ENCODE assay signal across 15 mouse cellular contexts in genomic region chr15:27282279-27282678, GRCm38 (mm10).
DNase-seq lines count a peak whose midpoint lies in the region; ATAC-seq and TF ChIP-seq lines count a peak whose summit lies in the region.
"Had no signal": no experiment of that assay in that cellular context is flagged by ENCODE, and none has a peak within 500 bp of the region (broad histone marks: within the 10 kb centered on the region; RNA-seq: fewer than 3 reads in every experiment).

No protein-coding gene starts in this region.

- no peak overlapping the region for H3K4me2 ChIP-seq in forebrain, postnatal 0 days (ENCODE audit: low read depth)
- H3K4me2 ChIP-seq in forebrain, embryonic 13.5 days, result no peak overlapping the region
- no peak overlapping the region for H3K4me2 ChIP-seq in liver, postnatal 0 days (ENCODE audit: low read depth, low read length)
- no peak overlapping the region for H3K4me2 ChIP-seq in liver, embryonic 12.5 days
- H3K4me2 ChIP-seq in hindbrain, embryonic 16.5 days (ENCODE audit: low read length), result no peak overlapping the region

- no peak overlapping the region for H3K4me3 ChIP-seq in forebrain, postnatal 0 days (ENCODE audit: low read depth, low read length)
- no peak overlapping the region for H3K4me3 ChIP-seq in forebrain, embryonic 13.5 days
- H3K4me3 ChIP-seq in liver, postnatal 0 days (ENCODE audit: low read depth, low read length), result no peak overlapping the region
- no peak overlapping the region for H3K4me3 ChIP-seq in liver, embryonic 12.5 days
- no peak overlapping the region for H3K4me3 ChIP-seq in hindbrain, embryonic 16.5 days (ENCODE audit: low read length)
- H3K4me3 ChIP-seq: myocyte had no signal

- no peak overlapping the region for H3K9ac ChIP-seq in forebrain, postnatal 0 days
- no peak overlapping the region for H3K9ac ChIP-seq in forebrain, embryonic 13.5 days
- no peak overlapping the region for H3K9ac ChIP-seq in liver, postnatal 0 days (replicated peaks)
- no peak overlapping the region for H3K9ac ChIP-seq in liver, embryonic 12.5 days
- no peak overlapping the region for H3K9ac ChIP-seq in hindbrain, embryonic 16.5 days (ENCODE audit: low read depth, low read length)

- no peak for DNase-seq in forebrain, postnatal 0 days
- DNase-seq in liver, postnatal 0 days, result no peak
- peak; percentile 34 for DNase-seq in ES-CJ7 (ENCODE audit: low read depth, low spot score)
- peak; percentile 11 for DNase-seq in mesoderm, embryonic 11.5 days (ENCODE audit: low read depth, low spot score)
- DNase-seq in right cerebral cortex, postnatal 36 days (ENCODE audit: low spot score in 2 of 2), result no peak
- DNase-seq: adrenal gland, adult 8-10 months; cerebellum, postnatal 14 days; heart, adult 18-20 months; heart, postnatal 10 days; kidney, postnatal 14 days had no signal

- no peak for TF ChIP-seq EP300 in liver, postnatal 0 days (IDR thresholded peaks at IDR 0.05; ENCODE audit: low read depth)

- TF ChIP-seq CTCF in forebrain, postnatal 0 days (IDR thresholded peaks at IDR 0.05; ENCODE audit: low read depth), result peak; percentile 28
- peak; percentile 44 for TF ChIP-seq CTCF in liver, postnatal 0 days (IDR thresholded peaks at IDR 0.05; ENCODE audit: low read depth)

- WGBS in forebrain, postnatal 0 days, result 87% methylated on average over 1 of the region's 1 CpGs
- 85% methylated on average over 1 of the region's 1 CpGs for WGBS in forebrain, embryonic 13.5 days
- 79% methylated on average over 1 of the region's 1 CpGs for WGBS in liver, postnatal 0 days (ENCODE audit: insufficient replicate concordance)
- 75% methylated on average over 1 of the region's 1 CpGs for WGBS in liver, embryonic 12.5 days (ENCODE audit: insufficient replicate concordance)
- WGBS in hindbrain, embryonic 16.5 days, result 94% methylated on average over 1 of the region's 1 CpGs

- no peaks in the 10 kb centered on the region for H3K27me3 ChIP-seq in forebrain, postnatal 0 days (ENCODE audit: insufficient read depth, low read length)
- no peaks in the 10 kb centered on the region for H3K27me3 ChIP-seq in forebrain, embryonic 13.5 days
- no peaks in the 10 kb centered on the region for H3K27me3 ChIP-seq in liver, postnatal 0 days (ENCODE audit: insufficient read depth, low read length)
- no peaks in the 10 kb centered on the region for H3K27me3 ChIP-seq in liver, embryonic 12.5 days (replicated peaks)
- no peaks in the 10 kb centered on the region for H3K27me3 ChIP-seq in hindbrain, embryonic 16.5 days (replicated peaks; ENCODE audit: control insufficient read depth, insufficient read depth, low read length)

- no peak for ATAC-seq in forebrain, postnatal 0 days
- no peak for ATAC-seq in forebrain, embryonic 13.5 days
- ATAC-seq in liver, postnatal 0 days, result no peak
- ATAC-seq in liver, embryonic 12.5 days, result no peak
- no peak for ATAC-seq in hindbrain, embryonic 16.5 days
- ATAC-seq: inflammation-experienced regulatory T-cells, adult 6 months had no signal

- no peaks in the 10 kb centered on the region for H3K9me3 ChIP-seq in forebrain, postnatal 0 days (ENCODE audit: low read length)
- 0 out of 2 replicates have a peak, but pooled peaks cover 8% of the 10 kb centered on the region for H3K9me3 ChIP-seq in forebrain, embryonic 13.5 days (replicated peaks)
- H3K9me3 ChIP-seq in liver, postnatal 0 days (ENCODE audit: low read length), result peaks cover 2% of the 10 kb centered on the region; the same call in 1 of the 2 replicates
- H3K9me3 ChIP-seq in liver, embryonic 12.5 days (replicated peaks), result peaks cover 12% of the 10 kb centered on the region
- no peaks in the 10 kb centered on the region for H3K9me3 ChIP-seq in hindbrain, embryonic 16.5 days (ENCODE audit: control insufficient read depth, low read length)

- no peak overlapping the region for H3K27ac ChIP-seq in forebrain, postnatal 0 days (ENCODE audit: low read depth, low read length)
- H3K27ac ChIP-seq in forebrain, embryonic 13.5 days, result no peak overlapping the region
- no peak overlapping the region for H3K27ac ChIP-seq in liver, postnatal 0 days (ENCODE audit: low read depth)
- no peak overlapping the region for H3K27ac ChIP-seq in liver, embryonic 12.5 days
- no peak overlapping the region for H3K27ac ChIP-seq in hindbrain, embryonic 16.5 days (ENCODE audit: low read depth, low read length)

- H3K4me1 ChIP-seq in forebrain, postnatal 0 days (ENCODE audit: insufficient read depth), result no peaks in the 10 kb centered on the region
- no peaks in the 10 kb centered on the region for H3K4me1 ChIP-seq in forebrain, embryonic 13.5 days
- H3K4me1 ChIP-seq in liver, postnatal 0 days (ENCODE audit: insufficient read depth), result no peaks in the 10 kb centered on the region
- no peaks in the 10 kb centered on the region for H3K4me1 ChIP-seq in liver, embryonic 12.5 days
- H3K4me1 ChIP-seq in hindbrain, embryonic 16.5 days (ENCODE audit: control insufficient read depth, insufficient read depth, low read depth, low read length), result no peaks in the 10 kb centered on the region

- H3K36me3 ChIP-seq in forebrain, postnatal 0 days (ENCODE audit: insufficient read depth), result no peaks in the 10 kb centered on the region
- H3K36me3 ChIP-seq in forebrain, embryonic 13.5 days (ENCODE audit: poor library complexity, severe bottlenecking), result no peaks in the 10 kb centered on the region
- no peaks in the 10 kb centered on the region for H3K36me3 ChIP-seq in liver, postnatal 0 days (replicated peaks; ENCODE audit: insufficient read depth, low read length)
- no peaks in the 10 kb centered on the region for H3K36me3 ChIP-seq in liver, embryonic 12.5 days
- no peaks in the 10 kb centered on the region for H3K36me3 ChIP-seq in hindbrain, embryonic 16.5 days (ENCODE audit: control insufficient read depth, insufficient read depth, low read length)

Comparison
In these comparisons a context has a peak if more than half of its experiments do, and no peak if none do; other contexts are left out.
1. DNase-seq: peak in ES-CJ7 (single experiment) and mesoderm, embryonic 11.5 days (single experiment); none in forebrain, postnatal 0 days (single experiment), liver, postnatal 0 days (single experiment) and right cerebral cortex, postnatal 36 days (0 of 2).